Mouse (Mus musculus) gastrocnemius, postnatal 14 days (tissue): ENCODE measurements around the gene Ndfip2. TPM values are rescaled to one million over a fixed set of nuclear protein-coding genes. Genes with fewer than 3 reads are reported as not detected.

Source experiments
- DNase-seq: peaks from one replicate; pipeline ENCODE4 v3.0.0; 2021; ENCODE audit warnings: mixed read lengths
- intact Hi-C: fragments of 180-260 bp; cut with DNase I; formaldehyde crosslinking; loops from one replicate; pipeline ENCODE4 v1.15.1; 2025; ENCODE audit warnings: low total_unique reads
- total RNA-seq, 2 experiments: library from RNA; stranded (reverse); gene quantifications; 2 replicates each; pipeline ENCODE4 v1.2.3; 2021

Ndfip2 gene
- total RNA-seq, 2 experiments from 2014 or later: 12.7 to 16.1 TPM

DNA sequence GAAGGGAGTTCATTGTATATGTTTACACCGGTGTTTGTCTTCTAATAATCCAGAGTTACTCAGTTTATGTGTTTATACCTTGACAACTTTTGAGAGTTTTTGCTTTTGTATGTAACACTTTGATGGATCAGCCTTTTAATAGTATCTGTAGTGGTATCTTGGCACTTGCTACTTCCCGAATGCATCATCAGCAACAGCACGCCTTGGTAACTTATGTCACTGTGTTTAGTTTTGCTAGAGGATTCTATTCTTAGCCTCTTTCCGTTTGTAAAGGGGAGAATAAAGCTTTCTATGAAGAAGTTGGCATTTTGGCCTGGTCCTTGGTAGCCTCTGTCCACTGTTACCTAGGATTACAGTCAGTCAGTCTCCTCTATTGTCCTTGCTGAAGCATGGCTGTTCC, 14.2 kb downstream of the Ndfip2 start:
- no peak for DNase-seq
- intact Hi-C loops: no loop called here

DNA sequence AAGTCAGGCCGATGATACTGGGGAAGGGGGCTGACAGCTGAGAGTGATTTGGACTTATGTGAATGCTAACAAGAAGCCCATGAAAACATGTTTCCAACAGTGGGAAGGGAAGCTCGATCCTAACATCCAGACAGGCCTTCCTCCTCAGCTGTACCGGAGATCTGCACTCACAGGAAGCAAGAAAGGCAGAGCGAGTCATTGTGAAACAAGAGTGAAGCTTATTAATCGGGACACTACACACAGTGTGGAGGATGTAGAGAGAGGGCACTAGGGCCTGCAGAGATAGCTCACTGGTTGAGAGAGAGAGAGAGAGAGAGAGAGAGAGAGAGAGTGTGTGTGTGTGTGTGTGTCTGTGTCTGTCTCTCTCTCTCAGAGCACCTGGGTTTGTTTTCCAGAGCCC, 16.8 kb downstream of the Ndfip2 start:
- intact Hi-C loops: no loop called here
- DNase-seq: no peak

DNA sequence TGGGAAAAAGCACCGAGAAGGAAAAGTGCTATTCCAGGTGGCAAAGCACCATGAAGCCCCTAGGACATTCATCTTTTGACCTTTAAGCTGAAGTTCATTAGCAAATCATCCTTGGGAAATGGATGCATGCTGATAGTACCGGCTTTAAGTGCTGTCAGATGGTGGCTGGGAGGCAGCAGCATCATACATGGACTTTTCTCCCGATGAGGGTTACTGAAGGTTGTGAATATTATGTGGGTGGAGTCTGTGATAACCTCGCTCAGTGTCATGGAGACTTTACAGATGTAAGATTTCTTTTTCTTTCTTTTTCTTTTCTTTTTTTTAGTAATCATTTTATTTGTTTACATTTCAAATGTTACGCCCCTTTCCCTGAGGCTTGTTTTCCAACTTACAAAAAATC, 18.9 kb downstream of the Ndfip2 start:
- DNase-seq: no peak
- intact Hi-C loops: no loop called here

DNA sequence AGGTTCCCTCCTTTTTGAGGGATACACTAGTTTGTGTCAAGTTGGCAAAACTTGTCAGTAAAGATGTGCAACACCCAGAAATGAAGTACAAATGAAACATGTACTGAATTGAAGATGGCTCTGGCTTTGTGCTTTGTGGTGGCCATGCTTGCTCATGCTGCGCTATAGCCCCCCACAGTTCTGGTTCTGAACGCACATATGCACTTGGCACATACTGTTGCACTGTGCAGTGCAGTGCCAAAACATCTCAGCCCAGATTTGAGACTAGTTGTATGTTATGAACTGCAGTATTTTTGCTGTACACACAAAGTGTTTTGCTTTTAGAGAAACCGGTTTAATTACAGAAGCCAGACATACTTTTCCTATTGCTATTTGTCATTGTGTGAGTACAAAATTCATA, 25.7 kb downstream of the Ndfip2 start:
- intact Hi-C loops: no loop called here

DNA sequence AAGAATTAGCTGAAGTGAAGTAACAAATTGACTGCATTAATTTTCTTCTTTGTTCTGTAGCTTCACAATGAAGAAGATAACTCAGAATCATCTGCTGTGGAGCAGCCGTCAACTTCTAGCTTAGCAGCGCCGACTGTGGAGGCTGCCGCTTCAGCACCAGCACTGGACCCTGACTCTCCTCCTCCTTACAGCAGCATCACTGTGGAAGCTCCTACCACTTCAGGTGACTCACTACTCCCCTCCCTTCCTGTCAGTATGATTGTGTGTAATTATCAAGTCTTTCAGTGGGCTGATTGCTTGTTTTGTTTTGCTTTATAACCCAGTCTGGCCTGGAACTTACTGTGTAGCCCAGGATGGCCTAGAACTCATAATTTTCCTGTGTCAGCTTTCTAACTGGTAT, 29.2 kb downstream of the Ndfip2 start:
- no peak for DNase-seq
- intact Hi-C loops: no loop called here

More for the DNA sequence above, 25.7 kb downstream of the Ndfip2 start:
- no peak for DNase-seq

DNA sequence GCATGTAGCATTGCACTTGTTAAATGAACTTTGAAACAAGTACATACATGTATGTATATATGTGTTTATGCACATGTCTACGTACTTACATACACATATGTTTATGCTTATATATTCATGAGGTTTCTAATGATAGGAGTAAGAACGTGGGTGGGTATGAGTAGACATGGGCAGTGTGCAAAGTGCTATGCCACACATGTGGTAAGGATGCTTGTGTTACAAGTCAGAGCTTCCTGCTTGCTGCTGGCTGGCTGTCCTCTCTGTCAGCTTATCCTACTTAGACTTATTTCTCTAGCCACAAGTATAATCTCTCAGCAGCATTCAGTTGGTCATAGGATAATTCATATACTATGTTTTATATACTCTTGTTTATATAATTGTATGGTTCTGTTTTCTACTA, 29.6 kb downstream of the Ndfip2 start:
- intact Hi-C loops: no loop called here
- no peak for DNase-seq

DNA sequence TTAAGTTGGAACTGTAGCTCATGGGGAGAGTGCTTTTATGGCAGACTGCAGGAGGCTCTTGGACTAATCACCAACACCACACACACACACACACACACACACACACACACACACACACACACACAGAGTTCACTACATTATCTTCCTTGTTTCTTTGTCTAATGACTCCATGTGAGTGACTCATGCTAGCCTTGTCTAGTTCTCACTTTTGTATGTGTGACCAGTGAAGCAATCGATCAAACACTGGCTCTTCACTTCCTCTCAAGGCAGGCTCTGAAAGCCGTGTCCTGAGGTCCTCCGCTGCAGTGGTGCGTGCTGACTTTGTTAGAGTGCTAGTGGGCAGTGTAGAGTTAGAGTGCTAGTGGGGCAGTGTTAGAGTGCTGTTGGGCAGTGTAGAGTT, 30.2 kb downstream of the Ndfip2 start:
- intact Hi-C loops: no loop called here
- DNase-seq: no peak

DNA sequence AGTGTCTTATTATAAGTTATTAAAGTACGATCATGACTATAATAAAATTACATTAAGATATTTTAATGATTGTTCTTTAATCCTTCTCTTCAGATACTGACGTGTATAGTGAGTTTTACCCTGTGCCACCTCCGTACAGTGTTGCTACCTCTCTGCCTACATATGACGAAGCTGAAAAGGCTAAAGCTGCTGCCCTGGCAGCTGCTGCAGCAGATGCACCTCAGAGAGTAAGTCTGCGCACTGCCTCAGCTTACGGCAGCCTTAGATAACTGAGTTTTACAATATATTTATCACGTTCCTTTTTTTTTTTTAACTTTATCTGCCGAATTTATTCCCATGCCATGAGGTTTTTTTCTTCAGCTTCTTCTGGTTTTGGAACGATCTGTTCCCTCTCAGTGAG, 33.8 kb downstream of the Ndfip2 start:
- intact Hi-C loops: loop anchor here (10.0 kb wide), 2 partner anchors 57 to 107 kb away; no protein-coding TSS in a partner anchor

DNA sequence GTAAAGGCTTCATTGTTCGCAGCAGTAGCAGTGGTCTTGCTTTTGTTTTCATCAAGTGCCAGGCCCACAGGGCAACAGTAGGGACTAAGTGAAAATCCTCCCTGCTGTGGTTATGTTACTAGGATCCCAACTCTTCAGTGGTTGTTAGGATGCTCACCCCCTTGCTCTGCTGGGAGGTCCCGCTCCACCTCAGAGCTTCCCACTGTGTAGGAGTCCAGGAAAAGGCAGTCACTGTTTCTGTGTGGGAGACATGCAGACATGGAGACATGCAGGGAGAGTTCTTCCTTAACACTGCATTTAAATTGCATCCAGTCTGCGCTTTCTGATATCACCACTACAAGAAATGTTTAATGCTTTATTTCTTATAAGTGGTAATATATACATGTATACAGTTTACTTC, 35.4 kb downstream of the Ndfip2 start:
- no peak for DNase-seq
- intact Hi-C loops: loop anchor here (10.0 kb wide), 2 partner anchors 59 to 109 kb away; no protein-coding TSS in a partner anchor

More for the DNA sequence above, 33.8 kb downstream of the Ndfip2 start:
- no peak for DNase-seq

DNA sequence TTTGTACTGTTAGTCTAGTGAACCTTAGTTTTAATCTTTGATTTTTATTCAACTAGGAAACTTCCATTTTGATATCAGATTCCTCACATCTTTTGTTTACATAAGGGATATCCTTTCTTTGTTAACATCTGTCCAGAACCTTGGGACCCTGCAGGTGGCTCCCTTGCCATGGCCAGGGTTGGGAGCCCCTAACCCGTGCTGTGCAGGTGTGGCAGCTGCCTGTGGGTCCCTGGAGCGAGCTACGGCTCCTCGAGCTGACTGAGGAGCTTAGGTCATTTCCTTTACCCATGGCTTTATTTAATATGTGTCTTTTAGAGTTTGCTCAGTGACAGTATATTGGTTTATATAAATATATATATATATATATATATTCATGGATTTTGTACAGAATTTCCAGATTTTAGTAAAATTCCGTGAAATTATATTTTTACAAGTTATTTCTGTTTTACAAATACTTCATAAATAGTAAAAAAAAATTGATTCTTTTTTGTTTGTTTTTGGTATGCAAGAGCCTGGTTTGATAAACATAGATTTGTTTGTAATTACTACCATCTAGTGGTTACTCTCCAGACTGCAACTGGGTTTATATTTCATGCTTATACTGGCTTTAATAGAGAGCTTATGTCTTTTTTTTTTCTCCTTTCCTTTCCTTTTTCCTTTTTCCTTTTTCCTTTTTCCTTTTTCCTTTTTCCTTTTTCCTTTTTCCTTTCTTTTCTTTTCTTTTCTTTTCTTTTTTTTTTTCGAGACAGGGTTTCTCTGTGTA, 37.6 kb downstream of the Ndfip2 start:
- intact Hi-C loops: loop anchor here (10.0 kb wide), 2 partner anchors 61 to 111 kb away; no protein-coding TSS in a partner anchor
- no peak for DNase-seq

DNA sequence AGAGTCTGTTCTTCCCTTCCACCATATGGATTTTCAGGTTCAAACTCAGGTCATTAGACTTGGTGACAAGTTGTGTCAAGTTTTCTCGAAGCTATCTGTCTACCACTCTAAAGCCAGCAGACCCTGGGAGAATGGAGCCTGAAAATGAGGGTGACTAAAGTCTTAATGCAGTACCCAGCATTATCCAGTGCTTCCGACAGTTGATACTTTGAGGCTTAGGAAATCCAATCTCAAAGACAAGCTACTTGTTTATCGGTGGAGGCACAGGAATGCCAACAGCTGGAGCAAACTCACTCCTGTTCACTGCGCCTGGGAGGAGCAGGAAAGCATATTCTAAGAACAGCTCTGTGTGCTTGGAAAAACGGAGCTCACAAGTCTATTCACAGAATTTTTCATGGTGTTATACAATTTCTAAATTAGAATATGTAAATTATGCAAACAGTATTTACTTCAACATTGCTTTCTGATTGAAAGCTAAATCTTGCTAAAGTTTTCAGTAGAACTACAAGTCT, 41.4 kb downstream of the Ndfip2 start:
- no peak for DNase-seq
- intact Hi-C loops: loop anchor here (10.0 kb wide), 2 partner anchors 65 to 115 kb away; no protein-coding TSS in a partner anchor

DNA sequence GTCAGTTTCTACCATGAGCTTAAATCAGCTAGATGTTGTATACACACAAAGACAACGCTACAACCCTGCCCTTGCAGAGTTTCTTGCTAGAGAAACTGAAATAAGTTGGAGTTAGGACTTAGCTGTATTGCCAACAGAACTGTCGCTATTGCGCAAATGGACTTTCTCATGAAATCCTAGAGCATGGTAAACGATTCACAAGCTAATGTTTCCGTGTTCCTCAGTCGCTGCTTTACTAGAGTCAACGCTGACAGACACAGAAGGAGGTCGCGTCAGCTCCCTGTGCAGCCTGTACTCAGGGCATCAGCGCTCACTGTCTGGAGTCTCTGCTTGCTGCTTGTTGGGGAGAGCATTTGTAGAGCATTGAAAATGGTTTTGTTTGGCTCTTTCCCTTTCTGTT, 42.2 kb downstream of the Ndfip2 start:
- intact Hi-C loops: no loop called here
- DNase-seq: no peak

DNA sequence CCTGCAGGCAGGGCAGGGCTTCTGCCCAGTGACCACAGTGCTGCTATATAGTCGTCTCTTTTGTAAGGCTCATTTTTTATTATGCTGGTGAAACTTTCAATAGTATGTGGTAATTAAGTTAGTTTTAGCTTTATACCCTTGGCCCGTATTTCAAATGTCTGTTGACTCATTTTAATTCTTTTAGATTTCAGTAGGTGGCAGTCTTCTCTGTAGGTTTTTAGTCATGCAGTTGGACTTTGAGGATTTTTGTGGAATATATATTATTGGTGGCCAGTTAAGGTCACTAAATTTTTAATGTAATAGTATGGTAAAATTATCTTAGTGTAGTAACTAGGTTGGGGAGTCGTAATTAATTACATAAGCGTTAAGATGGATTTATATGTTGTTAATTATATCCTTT, 44.3 kb downstream of the Ndfip2 start:
- DNase-seq: no peak
- intact Hi-C loops: no loop called here

DNA sequence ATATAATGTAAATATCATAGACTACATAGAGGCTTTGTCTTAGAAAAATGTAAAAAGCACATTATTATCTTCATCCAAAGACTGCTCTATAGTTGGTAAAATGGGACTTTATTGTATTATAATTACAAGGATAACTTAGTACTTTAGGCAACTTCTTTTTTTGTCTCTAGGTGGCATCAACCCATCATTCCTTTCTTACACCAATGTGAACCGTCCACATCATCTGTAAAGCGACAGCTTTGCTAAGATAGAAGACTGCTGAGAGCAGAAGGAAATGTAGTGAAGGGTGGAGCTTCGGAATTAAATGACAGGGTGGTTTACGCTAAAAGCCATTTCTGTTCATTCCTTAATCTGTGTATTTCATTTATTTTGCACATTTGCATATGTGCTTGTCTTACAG, 49.3 kb downstream of the Ndfip2 start:
- intact Hi-C loops: no loop called here
- no peak for DNase-seq

DNA sequence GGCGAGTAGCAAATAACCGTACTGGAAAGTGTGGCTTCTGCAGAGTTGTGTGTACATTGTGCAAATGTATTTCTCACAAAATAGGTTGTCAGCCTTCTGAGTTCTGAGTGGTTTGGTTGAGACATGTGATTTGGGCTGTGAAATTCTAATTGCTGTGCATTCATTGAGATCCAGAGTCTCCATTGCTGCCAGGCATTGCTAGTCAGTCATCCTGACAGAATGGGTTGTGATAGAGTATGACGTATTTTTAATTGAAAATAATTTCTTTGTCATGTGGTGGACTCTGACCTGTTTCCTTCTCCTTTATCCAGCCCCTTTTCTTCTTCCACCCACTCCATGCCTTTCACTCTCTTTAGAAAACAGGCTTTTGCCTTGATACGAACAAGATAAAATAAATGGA, 54.0 kb downstream of the Ndfip2 start:
- intact Hi-C loops: no loop called here
- no peak for DNase-seq

DNA sequence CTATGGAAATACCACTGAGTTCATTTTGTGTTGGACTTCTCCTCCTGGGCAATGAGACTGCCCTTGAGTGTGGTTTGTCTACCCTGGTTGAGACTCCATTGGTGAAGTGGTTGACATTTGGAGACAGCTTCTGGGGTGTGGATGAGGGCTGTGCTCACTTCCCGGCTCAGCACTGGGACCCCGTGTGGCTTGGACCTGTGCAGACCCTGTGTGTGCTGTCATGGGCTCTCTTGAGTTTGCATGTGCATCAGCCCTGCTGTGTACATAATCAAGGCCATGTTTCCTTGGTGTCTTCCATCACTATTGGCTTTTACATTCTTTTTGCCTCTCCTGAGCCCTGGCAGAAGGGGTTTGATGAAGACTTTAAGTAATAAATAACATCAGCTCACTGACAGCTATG, 54.6 kb downstream of the Ndfip2 start:
- intact Hi-C loops: no loop called here
- no peak for DNase-seq

DNA sequence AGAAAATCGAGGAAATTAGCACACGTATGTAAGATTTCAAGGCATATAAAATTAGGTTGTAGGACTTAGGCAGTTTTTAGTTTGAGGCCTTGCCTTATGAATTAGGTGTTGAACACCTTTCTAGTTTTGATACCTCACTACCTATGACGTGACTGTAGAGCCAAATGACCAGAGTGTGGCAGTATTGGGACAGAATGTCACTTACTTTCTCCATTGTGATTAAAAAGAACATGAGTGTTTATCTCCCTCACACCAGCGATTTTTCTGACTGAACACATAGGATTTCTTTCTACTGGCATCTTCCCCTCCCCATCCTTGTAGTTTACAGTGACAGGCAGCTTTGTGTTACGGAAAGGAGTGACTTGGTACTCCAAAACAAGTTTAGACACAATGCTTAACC, 55.5 kb downstream of the Ndfip2 start:
- intact Hi-C loops: no loop called here
- DNase-seq: no peak

DNA sequence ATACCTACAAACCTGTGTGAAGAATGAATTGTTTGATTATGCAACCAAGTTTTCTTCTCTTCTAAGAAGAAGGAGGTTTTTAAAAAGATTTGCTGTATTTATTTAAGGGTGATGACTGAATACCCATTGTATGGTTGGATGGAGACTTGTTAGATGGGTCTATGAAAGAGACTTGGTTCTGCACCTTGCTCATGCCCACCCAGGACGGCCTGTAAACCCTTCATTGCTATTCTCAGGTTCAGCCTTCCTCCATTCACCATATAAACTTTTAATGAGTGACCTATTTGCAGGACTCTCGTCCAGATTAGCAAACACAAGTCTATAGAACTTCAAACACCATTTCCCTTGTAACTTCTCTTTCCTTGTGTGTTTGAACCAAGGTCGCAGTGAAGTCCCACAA, 63.3 kb downstream of the Ndfip2 start:
- intact Hi-C loops: no loop called here
- DNase-seq: no peak

DNA sequence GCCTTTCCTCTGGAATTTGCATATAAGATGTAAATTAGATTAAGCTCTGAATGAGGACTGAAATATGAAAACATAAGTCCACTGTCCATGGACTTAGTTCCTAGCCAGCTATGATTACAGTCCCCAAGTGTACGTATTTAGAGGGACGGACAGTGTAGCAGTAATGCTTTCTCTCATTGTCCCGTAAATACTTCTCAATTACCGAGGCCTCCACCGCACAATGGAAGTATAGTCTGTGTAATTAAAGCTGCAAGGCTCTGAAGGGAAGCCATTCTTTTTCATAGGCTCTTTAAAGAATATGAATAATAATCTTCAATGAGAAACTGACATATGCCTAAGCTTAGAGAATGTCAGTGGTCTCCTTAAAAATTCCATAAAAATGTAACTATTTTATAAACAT, 64.5 kb downstream of the Ndfip2 start:
- no peak for DNase-seq
- intact Hi-C loops: no loop called here

DNA sequence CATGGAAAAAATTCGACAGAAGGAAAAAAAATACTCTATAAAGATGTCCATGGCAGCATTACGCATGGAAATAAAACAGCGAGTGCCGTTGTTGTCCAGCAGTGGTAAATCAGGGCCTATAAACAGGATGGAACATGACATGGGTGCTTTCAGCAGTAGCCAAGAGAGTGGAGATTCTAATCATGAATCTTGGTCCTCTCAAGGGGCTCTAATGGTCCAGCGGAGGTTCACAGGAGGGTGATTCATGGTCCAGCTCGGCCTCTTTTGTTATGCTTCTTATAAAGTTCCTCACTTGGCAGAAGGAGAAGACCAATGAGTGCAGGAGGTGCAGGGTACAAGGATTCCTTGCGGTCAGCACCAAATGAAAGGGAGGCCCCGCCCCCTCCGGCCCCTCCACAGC, 65.1 kb downstream of the Ndfip2 start:
- intact Hi-C loops: no loop called here
- no peak for DNase-seq
